Mouse (Mus musculus) testis, adult 10 weeks (tissue): ENCODE results near the gene Eef1akmt3. TPM values are rescaled to one million over a fixed set of nuclear protein-coding genes. Genes with fewer than 3 reads are reported as not detected.

ENCODE experiments used
- polyA plus RNA-seq: library from polyadenylated mRNA; stranded (reverse); fragments of 350-450 nt; fragmentation: Illumina TruSeq; extraction: RNeasy Lipid Tissue Mini Kit (QIAGEN cat#74804); gene quantifications from one replicate; pipeline ENCODE4 v1.2.3, GENCODE M21; 2014; ENCODE audit warnings: low read depth, low replicate concordance

Gene Eef1akmt3
- polyA plus RNA-seq = not detected

GRCm38 (mm10) chr10:127041274-127041766, at the start of gene Eef1akmt3, which contains the start of gene Mettl1:
Gene Eef1akmt3 (minus strand): TSS chr10:127041513.
Gene Mettl1 (plus strand): TSS chr10:127041414.

GRCm38 (mm10) chr10:127075080-127075479, 33.8 kb upstream of the Eef1akmt3 start, which contains the start of gene Agap2:
Gene Agap2 (plus strand): TSS chr10:127075284.

GRCm38 (mm10) chr10:127070190-127071121, 29.1 kb upstream of the Eef1akmt3 start, which contains the start of gene Tspan31:
Gene Tspan31 (minus strand): TSS chr10:127070264.

GRCm38 (mm10) chr10:127063239-127063872, 22.0 kb upstream of the Eef1akmt3 start, which contains the start of gene Cdk4:
Gene Cdk4 (plus strand): TSS chr10:127063534.

GRCm38 (mm10) chr10:127059968-127060916, 18.9 kb upstream of the Eef1akmt3 start, which contains the start of gene March9:
Gene March9 (minus strand): TSS chr10:127060184.

DNA sequence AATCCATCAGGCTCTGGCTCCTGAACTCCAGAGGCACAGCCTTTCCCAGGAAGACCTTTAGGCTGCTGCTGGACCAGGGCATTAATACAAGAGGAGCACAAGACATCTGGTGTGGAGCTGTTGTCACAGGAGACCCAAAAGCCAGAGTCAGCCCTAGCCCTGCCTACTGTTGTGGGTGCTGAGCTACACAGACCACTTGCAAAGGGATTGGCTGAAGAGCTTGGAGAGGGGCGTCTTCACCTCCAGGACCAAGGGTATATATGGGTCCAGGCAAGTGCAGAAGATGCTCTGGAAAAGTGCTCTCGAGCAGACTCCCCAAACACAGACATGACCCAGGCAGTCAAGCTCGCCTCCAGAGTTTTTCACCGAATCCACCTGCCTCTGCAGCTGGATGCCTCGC, 6.6 kb upstream of the Eef1akmt3 start, which contains the start of gene Cyp27b1:
Cyp27b1 (plus strand) TSS at position 297 of the 400 bp plus-strand sequence.

GRCm38 (mm10) chr10:127030336-127031296, 10.7 kb downstream of the Eef1akmt3 start, which contains the start of gene Tsfm:
Gene Tsfm (minus strand): TSS chr10:127030840.

GRCm38 (mm10) chr10:127000529-127000928, 40.8 kb downstream of the Eef1akmt3 start, which contains the start of gene Avil:
Gene Avil (plus strand): TSS chr10:127000709.

Other genes starting within 250 kb of the Eef1akmt3 start
- gene Atp23, start 140.2 kb downstream of the Eef1akmt3 start, polyA plus RNA-seq = 3.7 TPM
- gene Ctdsp2, start 62.8 kb downstream of the Eef1akmt3 start, polyA plus RNA-seq = 5.3 TPM
- not detected for gene Avil, start 40.8 kb downstream of the Eef1akmt3 start, polyA plus RNA-seq
- 2.9 TPM for gene Tsfm, start 10.7 kb downstream of the Eef1akmt3 start, polyA plus RNA-seq
- gene Mettl1, start 99 bp downstream of the Eef1akmt3 start, polyA plus RNA-seq = 3.7 TPM
- gene Cyp27b1, start 6.7 kb upstream of the Eef1akmt3 start, polyA plus RNA-seq = 0.11 TPM
- 0.27 TPM for gene March9, start 18.7 kb upstream of the Eef1akmt3 start, polyA plus RNA-seq
- 13.9 TPM for gene Cdk4, start 22.0 kb upstream of the Eef1akmt3 start, polyA plus RNA-seq
- gene Tspan31, start 28.8 kb upstream of the Eef1akmt3 start, polyA plus RNA-seq = 9.5 TPM
- gene Agap2, start 33.8 kb upstream of the Eef1akmt3 start, polyA plus RNA-seq = 0.06 TPM
- 5.2 TPM for gene Os9, start 79.6 kb upstream of the Eef1akmt3 start, polyA plus RNA-seq
- gene B4galnt1, start 123.7 kb upstream of the Eef1akmt3 start, polyA plus RNA-seq = 1.1 TPM
- 3.1 TPM for gene Slc26a10, start 139.1 kb upstream of the Eef1akmt3 start, polyA plus RNA-seq
- 7.3 TPM for gene Arhgef25, start 148.6 kb upstream of the Eef1akmt3 start, polyA plus RNA-seq
- gene Dtx3, start 154.2 kb upstream of the Eef1akmt3 start, polyA plus RNA-seq = 7.7 TPM
- 7.2 TPM for gene Pip4k2c, start 170.1 kb upstream of the Eef1akmt3 start, polyA plus RNA-seq
- gene Kif5a, start 221.8 kb upstream of the Eef1akmt3 start, polyA plus RNA-seq = 0.84 TPM
- gene Dctn2, start 224.9 kb upstream of the Eef1akmt3 start, polyA plus RNA-seq = 67.0 TPM
- gene Mbd6, start 247.5 kb upstream of the Eef1akmt3 start, polyA plus RNA-seq = 3.4 TPM